Mouse (Mus musculus) thymus, adult 2 months (tissue): ENCODE data around the gene Flot2.

ENCODE experiments used
- CTCF ChIP-seq: fragments of 200-500 bp; IDR thresholded peaks from 2 replicates; pipeline ENCODE4 v1.5.1; 2012; ENCODE audit warnings: mild to moderate bottlenecking, control low read depth, low read length, moderate library complexity, borderline replicate concordance; ENCODE audit not compliant: control insufficient read depth, poor library complexity, insufficient read depth; ENCODE audit errors: extremely low read depth
- POLR2A ChIP-seq: fragments of 200-500 bp; IDR thresholded peaks from 2 replicates; pipeline ENCODE4 v1.6.1; 2012; ENCODE audit warnings: mild to moderate bottlenecking, low read length, control low read depth, moderate library complexity; ENCODE audit not compliant: control insufficient read depth, poor library complexity, insufficient read depth; ENCODE audit errors: extremely low read depth

GRCm38 (mm10) chr11:78036791-78037190, 940 bp upstream of the Flot2 start:
- TF ChIP-seq CTCF (no peak), POLR2A (no peak)
